ENCODE assay signal across 7 mouse cellular contexts in the genomic region with DNA sequence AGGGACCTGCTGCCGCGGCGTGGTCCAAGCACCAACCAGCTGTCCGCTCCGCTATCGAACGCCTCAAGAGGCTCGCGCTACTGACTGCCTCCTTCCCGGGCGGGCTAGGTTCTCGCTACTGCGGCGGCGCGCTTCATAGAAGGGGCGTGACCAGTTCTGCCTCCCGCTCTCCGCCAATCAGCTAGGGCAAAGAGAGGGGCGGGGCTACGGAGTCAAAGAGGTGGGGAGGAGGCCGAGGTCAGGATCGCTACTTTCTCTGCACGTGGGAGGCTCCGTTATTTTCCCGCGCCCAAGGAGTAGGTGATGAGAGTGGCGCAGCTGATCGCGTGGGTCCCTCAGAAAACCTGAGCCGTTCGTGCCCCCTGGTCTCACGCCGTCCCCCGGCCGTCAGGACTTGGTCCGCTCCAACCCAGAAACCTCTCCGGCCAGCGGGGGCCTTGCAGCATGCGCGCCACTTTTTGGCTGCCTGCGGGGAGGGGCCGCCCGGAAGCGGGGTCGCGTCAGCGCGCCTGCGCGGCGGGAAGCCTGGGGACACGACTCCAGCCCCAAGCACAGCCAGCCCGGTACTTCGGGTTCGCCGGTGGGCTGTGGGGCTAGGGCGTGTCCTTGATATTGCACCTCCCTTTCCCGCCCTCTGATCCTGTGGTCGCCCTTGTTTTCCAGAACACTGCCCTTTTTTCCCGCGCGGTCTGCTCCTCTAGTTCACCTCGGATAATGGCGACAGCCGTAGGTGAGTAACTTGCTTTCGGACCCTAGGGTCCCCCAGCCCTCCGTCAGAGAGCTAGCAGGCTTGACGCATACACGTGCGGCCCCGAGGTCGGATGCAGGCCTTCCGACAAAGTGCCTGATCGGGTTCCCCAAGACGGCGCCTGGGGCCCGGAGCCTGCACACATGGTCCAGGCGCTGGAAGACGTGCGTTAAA. TPM values are rescaled to one million over a fixed set of nuclear protein-coding genes. Genes with fewer than 3 reads are reported as not detected.
DNase-seq lines count a peak whose midpoint lies in the region; ATAC-seq lines count a peak whose summit lies in the region.

A gene (plus strand): TSS at position 202 of the 922 bp plus-strand sequence.
A gene (minus strand): TSS at position 473 of the 922 bp plus-strand sequence.

- intact Hi-C loops in left cerebral cortex, postnatal 25 days (cut with DNase I), result loop anchor here (1.0 to 2.0 kb wide), 2 partner anchors 46 to 363 kb away; a partner anchor contains a TSS

- peaks cover 20% of the 10 kb centered on the region; the same call in 1 of the 2 replicates for H3K4me1 ChIP-seq in intestine, embryonic 15.5 days (replicated peaks)
- H3K4me1 ChIP-seq in midbrain, embryonic 10.5 days, result peaks cover 53% of the 10 kb centered on the region

- peak; percentile 95 to 97 for DNase-seq in adrenal gland, adult 18-20 months (ENCODE audit: low spot score in 2 of 2)
- peak; percentile 99 for DNase-seq in embryo, embryonic 11 days
- peak; percentile 98 for DNase-seq in gastrocnemius, postnatal 25 days
- peak; percentile 97 to 98 for DNase-seq in left cerebral cortex, postnatal 25 days (ENCODE audit: low spot score in 2 of 2)
- peak; percentile 99 for DNase-seq in midbrain, embryonic 10.5 days (ENCODE audit: low spot score)
- DNase-seq in right cerebral cortex, postnatal 4 days, result peak; percentile 96

- under 1% methylated on average over 81 of the region's 81 CpGs for WGBS in intestine, embryonic 15.5 days
- under 1% methylated on average over 81 of the region's 81 CpGs for WGBS in midbrain, embryonic 10.5 days

- peak within 1 kb of the TSS; percentile 86 for H3K27ac ChIP-seq in intestine, embryonic 15.5 days
- peak within 1 kb of the TSS; percentile 95 for H3K27ac ChIP-seq in midbrain, embryonic 10.5 days (replicated peaks)

- H3K9me3 ChIP-seq in intestine, embryonic 15.5 days, result no peaks in the 10 kb centered on the region
- H3K9me3 ChIP-seq in midbrain, embryonic 10.5 days (replicated peaks), result no peaks in the 10 kb centered on the region

- no peaks in the 10 kb centered on the region for H3K36me3 ChIP-seq in intestine, embryonic 15.5 days
- peaks cover 60% of the 10 kb centered on the region for H3K36me3 ChIP-seq in midbrain, embryonic 10.5 days

- peak within 1 kb of the TSS; percentile 75 for H3K4me3 ChIP-seq in intestine, embryonic 15.5 days (replicated peaks)
- peak within 1 kb of the TSS; percentile 84 for H3K4me3 ChIP-seq in midbrain, embryonic 10.5 days

- H3K9ac ChIP-seq in intestine, embryonic 15.5 days, result peak within 1 kb of the TSS; percentile 77

- no peaks in the 10 kb centered on the region for H3K27me3 ChIP-seq in intestine, embryonic 15.5 days (replicated peaks)
- no peaks in the 10 kb centered on the region for H3K27me3 ChIP-seq in midbrain, embryonic 10.5 days (ENCODE audit: low read depth, poor library complexity, severe bottlenecking)

- peak within 1 kb of the TSS; percentile 87 for H3K4me2 ChIP-seq in intestine, embryonic 15.5 days (replicated peaks)

- ATAC-seq in intestine, embryonic 15.5 days, result peak; percentile 97

RNA-seq across cellular contexts. Expression of the first gene that starts in this region (rescaled TPM):
- 100 to 1,000 TPM; 148 to 195 TPM for total RNA-seq in adrenal gland, adult 18-20 months (2021)
- total RNA-seq in gastrocnemius, postnatal 25 days (2021), result 100 to 1,000 TPM; 110 to 117 TPM
- 193 and 208 TPM in 2 replicates for polyA plus RNA-seq in intestine, embryonic 15.5 days (2015; fragmentation: Nextera tagmentation; extraction: Ambion mirVana)
- 10 to 100 TPM; 89.7 to 92.4 TPM for total RNA-seq in left cerebral cortex, postnatal 25 days (2021)
- 444 and 484 TPM in 2 replicates for polyA plus RNA-seq in midbrain, embryonic 10.5 days (2016; fragmentation: Nextera tagmentation; extraction: Ambion mirVana)

RNA-seq across cellular contexts. Expression of the second gene that starts in this region (rescaled TPM):
- 10 to 100 TPM; 12.2 to 15.3 TPM for total RNA-seq in adrenal gland, adult 18-20 months (2021)
- 10 to 100 TPM; 17.7 to 18.7 TPM for total RNA-seq in gastrocnemius, postnatal 25 days (2021)
- polyA plus RNA-seq in intestine, embryonic 15.5 days (2015; fragmentation: Nextera tagmentation; extraction: Ambion mirVana), result 27.4 and 30.7 TPM in 2 replicates
- total RNA-seq in left cerebral cortex, postnatal 25 days (2021), result 10 to 100 TPM; 17.4 to 19.3 TPM
- polyA plus RNA-seq in midbrain, embryonic 10.5 days (2016; fragmentation: Nextera tagmentation; extraction: Ambion mirVana), result 46.1 and 58.0 TPM in 2 replicates

Comparison
In these comparisons a context has a peak if more than half of its experiments do, and no peak if none do; other contexts are left out.
1. Peak in every context shown above with its lines: DNase-seq, ATAC-seq, H3K4me3 ChIP-seq and H3K27ac ChIP-seq.